Mouse (Mus musculus) cerebellum, adult 8-10 months (tissue): Measurements from ENCODE around the gene 4930447C04Rik.
A peak's percentile ranks its signal among the peaks of the same experiment; 100 is the strongest.

Source experiments
- DNase-seq: peaks from one replicate; pipeline ENCODE4 v3.0.0; 2022

The 4930447C04Rik gene

DNA sequence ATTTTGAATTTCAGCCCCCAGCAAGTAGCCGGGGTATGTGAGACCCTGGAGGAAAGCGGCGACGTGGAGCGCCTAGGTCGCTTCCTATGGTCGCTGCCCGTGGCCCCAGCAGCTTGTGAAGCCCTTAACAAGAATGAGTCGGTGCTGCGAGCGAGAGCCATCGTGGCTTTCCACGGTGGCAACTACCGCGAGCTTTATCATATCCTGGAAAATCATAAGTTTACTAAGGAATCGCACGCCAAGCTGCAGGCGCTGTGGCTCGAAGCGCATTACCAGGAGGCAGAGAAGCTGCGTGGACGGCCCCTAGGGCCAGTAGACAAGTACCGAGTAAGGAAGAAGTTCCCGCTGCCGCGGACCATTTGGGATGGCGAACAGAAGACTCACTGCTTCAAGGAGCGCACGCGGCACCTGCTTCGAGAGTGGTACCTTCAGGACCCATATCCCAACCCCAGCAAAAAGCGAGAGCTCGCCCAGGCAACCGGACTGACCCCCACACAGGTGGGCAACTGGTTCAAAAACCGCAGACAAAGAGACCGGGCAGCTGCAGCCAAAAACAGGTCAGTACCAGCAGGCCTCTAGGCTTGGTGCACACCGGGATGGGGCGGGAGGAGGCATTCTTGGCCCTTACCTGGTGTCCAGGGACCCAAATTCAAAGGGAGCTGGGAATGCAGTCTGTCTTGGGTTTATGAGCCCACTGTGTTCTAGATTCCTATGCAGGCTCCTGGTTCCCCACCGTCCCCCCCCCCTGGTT lies at the start of gene 4930447C04Rik:
Gene 4930447C04Rik (minus strand): TSS at position 704 of the 751 bp plus-strand sequence.
- DNase-seq: no peak

- no peak for DNase-seq
These were observed 42.7 kb upstream of the 4930447C04Rik start for GRCm38 (mm10) chr12:72983071-72983857.

GRCm38 (mm10) chr12:72982616-72983015 lies 42.0 kb upstream of the 4930447C04Rik start:
- DNase-seq: no peak

DNA sequence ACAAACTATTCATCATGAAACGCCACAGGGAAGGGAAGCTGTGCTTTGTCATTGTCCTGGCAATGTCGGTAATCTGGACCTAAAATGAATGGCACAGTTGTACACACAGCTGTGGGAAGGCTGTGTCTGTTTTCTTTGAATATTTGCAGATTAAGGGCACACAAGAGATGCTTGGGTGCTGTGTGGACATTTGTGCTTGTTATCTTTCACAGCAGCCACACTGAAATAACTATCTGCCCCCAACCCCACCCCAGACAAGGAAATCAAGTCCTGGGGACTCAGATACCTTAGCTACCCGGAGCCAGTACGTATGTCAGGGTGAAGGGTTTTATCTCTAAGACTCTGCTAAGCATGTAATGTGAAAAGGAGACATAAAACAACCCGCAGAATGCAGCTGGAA lies 38.7 kb upstream of the 4930447C04Rik start:
- DNase-seq: no peak

- no peak for DNase-seq
These were observed 37.3 kb upstream of the 4930447C04Rik start for GRCm38 (mm10) chr12:72977851-72978250.

GRCm38 (mm10) chr12:72976718-72977117 lies 36.1 kb upstream of the 4930447C04Rik start:
- peak; percentile 43 for DNase-seq

- DNase-seq: no peak
These were observed 35.6 kb upstream of the 4930447C04Rik start for GRCm38 (mm10) chr12:72976172-72976571.

DNA sequence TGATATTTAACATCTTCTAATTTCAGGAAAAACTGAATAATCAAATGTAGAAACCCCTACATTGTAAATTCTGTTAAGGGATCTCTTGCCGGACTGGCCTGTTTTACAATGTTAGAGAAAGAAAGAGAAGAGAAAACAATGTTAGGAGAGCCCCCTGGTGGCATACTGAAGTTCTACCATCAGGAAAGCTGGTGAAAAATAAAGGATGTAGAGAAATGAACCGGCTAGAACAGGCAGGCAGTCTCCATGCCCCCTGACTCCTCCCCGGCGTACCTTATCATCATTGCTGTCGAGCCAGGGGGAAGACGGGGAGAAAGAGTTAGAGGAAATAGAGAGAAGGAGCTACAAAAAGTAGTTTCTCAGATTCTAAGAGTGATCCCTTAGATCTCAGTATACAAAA lies 32.6 kb upstream of the 4930447C04Rik start:
- DNase-seq: peak; percentile 20

- DNase-seq: no peak
These were observed 30.0 kb upstream of the 4930447C04Rik start for GRCm38 (mm10) chr12:72970620-72971019.

DNA sequence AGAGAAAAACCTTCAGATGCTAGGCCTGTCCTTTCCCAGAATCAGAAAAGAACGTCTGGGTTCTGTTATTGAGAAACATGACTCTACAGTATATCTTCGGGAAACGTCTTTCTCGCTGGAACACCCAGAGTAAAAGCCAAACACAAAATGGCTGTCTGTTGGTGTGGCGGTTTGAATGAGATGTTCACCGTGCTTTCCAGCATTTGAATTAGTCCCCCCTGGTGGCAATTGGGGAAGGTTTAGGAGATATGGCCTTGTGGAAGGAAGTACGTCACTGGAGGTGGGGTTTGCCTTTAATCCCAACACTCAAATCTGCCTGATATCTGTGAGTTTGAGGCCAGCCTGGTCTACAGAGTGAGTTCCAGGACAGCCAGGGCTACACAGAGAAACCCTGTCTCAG lies 27.0 kb upstream of the 4930447C04Rik start:
- no peak for DNase-seq

DNA sequence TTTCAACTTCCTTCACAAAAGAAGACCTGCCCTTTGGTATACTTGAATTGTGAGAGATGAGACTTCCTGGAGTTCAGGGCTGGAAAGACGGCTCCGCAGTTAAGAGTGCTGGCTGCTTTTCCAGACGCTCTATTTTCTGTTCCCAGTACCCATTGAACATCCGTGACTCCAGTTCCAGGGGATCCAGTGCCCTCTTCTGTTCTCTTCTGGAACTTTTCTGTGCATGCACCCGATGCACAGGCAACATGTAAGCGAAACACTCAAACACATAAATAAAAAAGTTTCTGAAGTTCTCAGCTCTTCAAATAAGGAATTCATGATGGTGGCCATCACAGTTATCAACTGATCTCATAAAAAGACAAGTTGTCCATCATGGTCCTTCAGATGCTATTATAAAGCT lies 22.2 kb upstream of the 4930447C04Rik start:
- no peak for DNase-seq

DNA sequence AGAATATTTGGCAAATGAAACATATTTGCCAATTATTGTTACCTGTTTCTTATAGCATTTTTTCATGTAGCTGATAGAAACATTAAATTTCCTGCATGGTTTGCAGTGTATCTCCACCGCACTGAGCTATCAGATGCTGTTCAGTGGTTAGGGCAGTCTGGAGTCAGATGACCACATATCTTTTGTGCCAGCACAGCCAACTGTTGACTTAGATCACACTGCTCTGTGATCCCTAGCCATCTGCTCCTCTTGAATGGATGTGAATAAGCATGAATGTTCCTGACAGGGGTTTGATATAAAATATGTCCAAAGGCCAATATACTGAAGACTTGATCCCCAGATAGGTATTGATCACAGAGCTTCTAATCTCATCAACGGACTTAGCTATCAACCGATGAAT lies 17.9 kb upstream of the 4930447C04Rik start:
- DNase-seq: no peak

DNA sequence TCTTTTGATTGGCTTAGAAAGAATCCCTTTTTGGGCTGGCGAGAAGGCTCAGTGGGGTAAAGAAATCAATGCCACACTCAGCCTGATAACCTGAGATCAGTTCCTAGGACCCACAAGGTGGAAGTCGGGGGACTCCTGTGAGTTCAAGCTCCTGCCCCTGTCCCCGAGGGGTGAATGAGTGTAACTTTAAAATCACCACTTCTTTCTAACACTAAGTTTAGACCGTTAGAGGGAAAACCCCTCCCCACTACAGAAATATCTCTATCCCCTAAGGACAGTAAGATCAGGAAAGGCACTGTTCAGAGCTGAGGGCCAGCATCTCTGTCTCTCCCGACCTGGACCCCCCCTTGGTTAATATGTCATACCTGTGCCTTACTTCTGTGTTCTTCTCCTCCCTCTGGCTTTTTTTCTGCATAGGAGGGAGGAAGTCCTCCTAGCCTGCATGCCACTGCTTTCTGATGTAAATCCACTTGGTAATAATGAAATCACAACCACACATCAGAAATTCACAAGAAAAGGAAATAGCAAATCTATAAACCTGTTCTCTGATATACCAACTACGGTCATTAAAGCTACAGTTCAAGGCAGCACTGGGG lies 17.4 kb upstream of the 4930447C04Rik start:
- DNase-seq: no peak

DNA sequence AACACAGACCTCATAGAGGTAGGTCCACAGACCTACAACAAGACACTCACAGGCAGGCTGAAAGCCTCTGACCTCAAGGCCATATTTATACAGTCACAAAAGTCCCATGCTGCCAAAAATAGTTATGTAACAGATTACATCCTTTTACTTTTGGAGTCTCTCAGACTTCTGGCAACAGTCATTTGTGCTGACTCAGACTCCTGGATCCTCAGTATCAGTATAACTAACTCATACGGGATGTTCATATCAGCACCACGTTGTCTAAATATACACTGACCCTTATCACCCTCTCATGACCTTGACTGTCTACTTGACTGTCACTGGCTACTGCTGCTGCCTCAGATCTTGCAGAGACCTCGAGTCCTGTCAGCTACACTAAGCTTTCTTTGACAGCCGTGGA lies 14.3 kb upstream of the 4930447C04Rik start:
- DNase-seq: no peak

DNA sequence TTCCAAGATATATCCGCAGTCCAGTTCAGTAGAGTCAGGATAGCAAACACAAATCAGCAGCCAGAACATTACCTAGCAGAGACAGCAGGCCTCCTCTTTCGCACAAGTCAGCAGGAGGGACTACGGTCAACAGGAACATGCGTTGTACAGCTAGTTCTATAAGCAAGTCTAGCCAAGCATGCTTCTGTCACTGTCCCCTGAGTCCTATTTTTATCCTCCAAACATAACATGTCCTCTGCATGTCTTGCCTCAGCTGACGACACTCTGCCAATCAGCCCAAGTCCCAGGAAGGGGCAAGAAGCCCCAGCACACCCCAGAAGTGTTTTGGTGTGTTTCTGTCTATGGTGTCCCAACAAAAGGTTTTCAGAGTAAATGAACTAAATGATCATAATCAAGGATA lies 13.3 kb upstream of the 4930447C04Rik start:
- DNase-seq: no peak

GRCm38 (mm10) chr12:72953089-72953488 lies 12.5 kb upstream of the 4930447C04Rik start:
- DNase-seq: no peak

DNA sequence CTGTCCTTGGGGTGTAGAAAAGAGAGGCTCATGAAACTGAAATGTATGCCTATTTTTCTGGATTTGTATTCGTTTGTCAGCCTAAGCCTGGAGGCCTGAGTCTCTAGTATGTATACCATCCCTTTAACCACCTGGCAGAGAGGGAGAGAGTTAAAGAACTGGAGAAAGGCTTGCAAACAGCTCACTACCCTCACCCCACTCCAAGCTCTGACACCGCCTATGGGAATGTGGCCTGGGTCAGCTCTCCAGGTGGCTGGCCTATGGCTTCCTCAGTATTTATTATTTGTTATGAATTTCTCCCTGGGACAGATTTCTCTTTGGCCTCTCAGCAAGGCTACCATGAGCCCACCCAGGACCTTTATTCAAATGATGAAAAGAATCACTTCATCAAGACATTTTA lies 6.8 kb upstream of the 4930447C04Rik start:
- DNase-seq: no peak

DNA sequence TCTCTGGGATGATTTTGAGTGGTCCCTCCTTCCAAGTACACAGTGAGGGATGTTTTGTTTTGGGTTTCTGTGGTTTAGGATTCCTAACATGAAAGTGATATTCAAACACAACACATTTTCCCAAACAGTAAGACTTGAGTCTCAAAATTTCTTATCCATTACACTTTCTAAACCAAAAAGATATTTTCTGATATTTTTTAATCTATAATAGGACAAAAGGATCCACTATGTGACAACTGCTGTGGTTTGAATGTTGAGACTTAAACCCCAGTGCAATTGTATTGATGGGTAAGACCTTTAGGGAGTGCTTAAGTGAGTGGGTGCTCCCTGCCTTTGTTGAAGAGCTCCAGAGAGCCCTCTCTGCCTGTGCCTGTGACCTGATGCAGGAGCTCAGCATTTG lies 6.2 kb upstream of the 4930447C04Rik start:
- no peak for DNase-seq

- DNase-seq: no peak
These were observed 5.5 kb upstream of the 4930447C04Rik start for GRCm38 (mm10) chr12:72946064-72946395.

- DNase-seq: no peak
These were observed 4.9 kb upstream of the 4930447C04Rik start for GRCm38 (mm10) chr12:72945301-72946063.

GRCm38 (mm10) chr12:72944411-72945225 lies 4.0 kb upstream of the 4930447C04Rik start:
- no peak for DNase-seq

GRCm38 (mm10) chr12:72943574-72944110 lies 3.1 kb upstream of the 4930447C04Rik start:
- no peak for DNase-seq
